24 mouse cellular contexts compared by ENCODE assay signal in genomic region chr3:139112335-139112973, GRCm38 (mm10). TPM values are rescaled to one million over a fixed set of nuclear protein-coding genes. Genes with fewer than 3 reads are reported as not detected.
DNase-seq lines count a peak whose midpoint lies in the region; ATAC-seq and TF ChIP-seq lines count a peak whose summit lies in the region.
"Had no signal": no experiment of that assay in that cellular context is flagged by ENCODE, and none has a peak within 500 bp of the region (broad histone marks: within the 10 kb centered on the region; RNA-seq: fewer than 3 reads in every experiment).

No protein-coding gene starts in this region.

- H3K27ac ChIP-seq in limb, embryonic 11.5 days (replicated peaks; ENCODE audit: low read depth, low read length) = no peak overlapping the region
- no peak overlapping the region for H3K27ac ChIP-seq in limb, embryonic 10.5 days
- H3K27ac ChIP-seq in gastrocnemius, adult 2 months = no peak overlapping the region
- H3K27ac ChIP-seq: embryonic facial prominence, embryonic 13.5 days; embryonic facial prominence, embryonic 15.5 days; forebrain, embryonic 10.5 days; forebrain, embryonic 12.5 days had no signal

- H3K9ac ChIP-seq in limb, embryonic 11.5 days (ENCODE audit: low read length) = no peak overlapping the region
- H3K9ac ChIP-seq: embryonic facial prominence, embryonic 13.5 days; embryonic facial prominence, embryonic 15.5 days; forebrain, embryonic 12.5 days had no signal

- no peak overlapping the region for H3K4me2 ChIP-seq in limb, embryonic 11.5 days (ENCODE audit: low read depth, severe bottlenecking)
- H3K4me2 ChIP-seq: embryonic facial prominence, embryonic 13.5 days; embryonic facial prominence, embryonic 15.5 days; forebrain, embryonic 12.5 days had no signal

- TF ChIP-seq CTCF in gastrocnemius, adult 2 months (IDR thresholded peaks at IDR 0.05) = no peak

- no peaks in the 10 kb centered on the region for H3K36me3 ChIP-seq in limb, embryonic 11.5 days (ENCODE audit: control insufficient read depth, insufficient read depth, low read length)
- H3K36me3 ChIP-seq in limb, embryonic 10.5 days = no peaks in the 10 kb centered on the region
- H3K36me3 ChIP-seq: embryonic facial prominence, embryonic 13.5 days; embryonic facial prominence, embryonic 15.5 days; forebrain, embryonic 10.5 days; forebrain, embryonic 12.5 days; G1E had no signal

- intact Hi-C loops in gastrocnemius, adult 2 months (cut with DNase I) = no loop called here

- H3K27me3 ChIP-seq in limb, embryonic 11.5 days (ENCODE audit: control insufficient read depth, insufficient read depth, low read length) = no peaks in the 10 kb centered on the region
- no peaks in the 10 kb centered on the region for H3K27me3 ChIP-seq in limb, embryonic 10.5 days (ENCODE audit: low read depth, poor library complexity, severe bottlenecking)
- H3K27me3 ChIP-seq: embryonic facial prominence, embryonic 13.5 days; embryonic facial prominence, embryonic 15.5 days; forebrain, embryonic 12.5 days; Patski had no signal

- WGBS in limb, embryonic 11.5 days = 69% methylated on average over 3 of the region's 3 CpGs
- WGBS in limb, embryonic 10.5 days = 79% methylated on average over 3 of the region's 3 CpGs

- ATAC-seq in limb, embryonic 11.5 days (ENCODE audit: insufficient number of reproducible peaks, low FRiP score, low TSS enrichment, low read depth) = peak; percentile 49; the same call in 1 of the 2 replicates
- ATAC-seq: activated CD4-positive, CD25-positive, alpha-beta regulatory T cell, adult 4 months; forebrain, embryonic 14.5 days; forebrain, embryonic 16.5 days; Patski had no signal

- H3K4me3 ChIP-seq in limb, embryonic 11.5 days (ENCODE audit: low read depth, low read length) = no peak overlapping the region
- H3K4me3 ChIP-seq in limb, embryonic 10.5 days = no peak overlapping the region
- H3K4me3 ChIP-seq in gastrocnemius, adult 2 months = no peak overlapping the region
- H3K4me3 ChIP-seq: embryonic facial prominence, embryonic 13.5 days; embryonic facial prominence, embryonic 15.5 days; erythroblast, embryonic 14.5 days; forebrain, embryonic 10.5 days; forebrain, embryonic 12.5 days had no signal

- no peaks in the 10 kb centered on the region for H3K4me1 ChIP-seq in limb, embryonic 11.5 days (ENCODE audit: control insufficient read depth, insufficient read depth, low read length)
- peaks cover 5% of the 10 kb centered on the region for H3K4me1 ChIP-seq in limb, embryonic 10.5 days
- H3K4me1 ChIP-seq: embryonic facial prominence, embryonic 15.5 days; forebrain, embryonic 10.5 days; forebrain, embryonic 12.5 days had no signal

- DNase-seq in limb, embryonic 11.5 days (ENCODE audit: low spot score) = no peak
- no peak for DNase-seq in limb, embryonic 10.5 days (ENCODE audit: low spot score)
- peak; percentile 50 for DNase-seq in A20 (ENCODE audit: low read depth, low spot score)
- DNase-seq in forelimb bud, embryonic 11.5 days (ENCODE audit: low read depth, low spot score) = peak; percentile 14
- DNase-seq in gastrocnemius, adult 2 months = no peak
- DNase-seq in thymus, postnatal 0 days (ENCODE audit: low spot score) = no peak
- DNase-seq: adrenal gland, adult 8-10 months; adrenal gland, postnatal 14 days; adrenal gland, postnatal 36 days; cerebellum, adult 11-12 months; cerebellum, adult 8-10 months; cerebellum, adult 9-11 months; cerebellum, postnatal 36 days; embryo, embryonic 11 days had no signal

- H3K9me3 ChIP-seq in limb, embryonic 11.5 days (ENCODE audit: control insufficient read depth, low read length) = no peaks in the 10 kb centered on the region
- no peaks in the 10 kb centered on the region for H3K9me3 ChIP-seq in limb, embryonic 10.5 days (replicated peaks)
- H3K9me3 ChIP-seq: embryonic facial prominence, embryonic 13.5 days; embryonic facial prominence, embryonic 15.5 days; forebrain, embryonic 10.5 days; forebrain, embryonic 12.5 days; G1E had no signal

RNA-seq across cellular contexts. Expression of gene Rap1gds1, which starts 37.5 kb away (rescaled TPM):
- 53.5 and 56.2 TPM in 2 replicates for polyA plus RNA-seq in limb, embryonic 11.5 days (2014; fragmentation: Nextera tagmentation; extraction: Ambion mirVana)
- 52.8 and 54.4 TPM in 2 replicates for polyA plus RNA-seq in limb, embryonic 10.5 days (2016; fragmentation: Nextera tagmentation; extraction: Ambion mirVana)
- total RNA-seq in gastrocnemius, adult 2 months (2021) = 10 to 100 TPM; 41.3 to 44.5 TPM
- 37.7 TPM in 2 replicates for polyA plus RNA-seq in thymus, postnatal 0 days (2015; fragmentation: Nextera tagmentation; extraction: Ambion mirVana)

Comparison
In these comparisons a context has a peak if more than half of its experiments do, and no peak if none do; other contexts are left out.
1. DNase-seq: peak in A20 (single experiment) and forelimb bud, embryonic 11.5 days (single experiment); none in limb, embryonic 11.5 days (single experiment), limb, embryonic 10.5 days (single experiment), gastrocnemius, adult 2 months (single experiment) and thymus, postnatal 0 days (single experiment).